Mouse (Mus musculus) cortical plate, adult 2 months (tissue): ENCODE measurements around the gene Inpp5b. TPM values are rescaled to one million over a fixed set of nuclear protein-coding genes. Genes with fewer than 3 reads are reported as not detected.
"Not testable (repeated sequence)": the region's sequence is repeated elsewhere in the genome, so short reads cannot be mapped to it uniquely, and the experiment has no call there.

ENCODE experiments used
- H3K27ac ChIP-seq: fragments of 200-500 bp; 2 replicates; pipeline ENCODE4 v1.5.1; 2012; ENCODE audit warnings: low read length, control low read depth, inconsistent platforms; ENCODE audit not compliant: insufficient read depth
- H3K4me1 ChIP-seq: fragments of 200-500 bp; 2 replicates; pipeline ENCODE4 v1.6.1; 2011; ENCODE audit warnings: low read length; ENCODE audit not compliant: control insufficient read depth, insufficient read depth
- H3K4me3 ChIP-seq: fragments of 200-500 bp; 2 replicates; pipeline ENCODE4 v1.5.1; 2011; ENCODE audit warnings: mild to moderate bottlenecking, low read length, control low read depth; ENCODE audit not compliant: insufficient read depth
- CTCF ChIP-seq: fragments of 200-500 bp; IDR thresholded peaks from 2 replicates; pipeline ENCODE4 v1.5.1; 2011; ENCODE audit warnings: mild to moderate bottlenecking, control low read depth, low read length; ENCODE audit not compliant: insufficient read depth; ENCODE audit errors: extremely low read depth
- POLR2A ChIP-seq: fragments of 200-500 bp; IDR thresholded peaks from 2 replicates; pipeline ENCODE4 v1.6.1; 2011; ENCODE audit warnings: mild to moderate bottlenecking, low read length, control low read depth; ENCODE audit not compliant: insufficient read depth; ENCODE audit errors: extremely low read depth
- polyA plus RNA-seq: library from polyadenylated mRNA; depleted of rRNA; stranded (reverse); fragments of >200 nt; gene quantifications from 2 replicates; pipeline ENCODE4 v1.2.3, GENCODE M21; 2012

Inpp5b gene
- polyA plus RNA-seq, 1 experiment = 73.6 TPM

DNA sequence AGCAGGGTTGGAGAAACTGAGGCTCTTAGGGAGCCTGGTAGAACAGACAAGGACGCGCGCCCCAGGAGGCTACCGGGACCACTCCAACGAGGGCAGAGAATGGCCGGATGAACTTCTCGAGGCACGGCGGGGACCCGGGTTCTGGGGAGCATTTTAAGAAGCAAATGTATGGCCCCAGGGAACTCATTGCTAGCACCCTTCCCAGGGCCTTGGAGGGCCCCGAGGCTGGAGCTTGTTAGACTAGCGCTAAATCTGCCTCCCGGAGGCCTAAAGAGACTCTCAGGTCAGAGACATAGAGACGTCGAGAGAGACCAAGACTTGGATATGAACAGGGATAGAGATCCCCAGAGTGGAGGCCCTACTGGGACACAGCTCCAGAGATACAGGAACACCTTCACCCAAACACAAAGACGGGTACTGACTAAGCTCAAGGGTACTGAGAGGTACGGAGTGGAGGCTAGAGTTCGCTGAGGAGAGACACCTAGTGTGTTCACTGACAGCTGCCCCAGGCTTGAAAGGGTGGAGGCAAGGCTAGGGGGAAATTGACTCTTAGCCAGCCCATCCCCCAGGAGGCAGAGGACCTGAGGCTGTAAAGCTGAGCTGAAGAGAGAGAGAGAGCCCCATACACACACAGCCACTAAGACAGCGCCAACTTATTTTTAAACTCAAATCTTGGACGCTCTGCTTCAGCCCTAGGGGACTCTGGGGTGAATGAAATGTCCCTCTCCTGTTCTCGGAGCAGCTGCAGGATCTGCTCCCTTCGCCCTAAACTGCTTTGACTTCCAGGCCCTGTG is 40.4 kb upstream of the Inpp5b start:
- Histone ChIP-seq H3K27ac (no peak overlapping the region), H3K4me3 (peak overlapping the region; percentile 2), H3K4me1 (no peaks in the 10 kb centered on the region)
- TF ChIP-seq CTCF (no peak), POLR2A (no peak)

DNA sequence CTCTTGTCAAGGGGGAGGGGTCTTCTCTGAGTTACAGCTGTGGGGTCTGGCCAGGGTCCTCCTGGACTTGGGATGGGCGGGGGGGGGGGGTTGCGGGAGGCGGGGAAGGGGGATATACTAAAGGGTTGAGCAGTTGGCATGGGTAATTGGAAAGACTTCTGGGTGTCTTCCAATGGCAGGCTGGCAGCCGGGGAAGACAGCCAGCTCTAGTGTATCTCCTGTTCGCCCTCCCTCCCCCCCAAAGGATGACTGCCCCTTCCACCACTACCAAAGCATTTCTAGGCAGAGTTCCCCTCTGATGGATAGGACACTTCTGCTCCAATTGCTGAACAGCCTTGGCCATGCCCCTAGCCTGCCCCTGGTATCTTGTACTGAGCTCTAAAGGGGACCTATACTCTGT is 39.7 kb upstream of the Inpp5b start:
- Histone ChIP-seq H3K27ac (no peak overlapping the region), H3K4me1 (no peaks in the 10 kb centered on the region), H3K4me3 (no peak overlapping the region)
- no peak for TF ChIP-seq CTCF
- TF ChIP-seq POLR2A = no peak

DNA sequence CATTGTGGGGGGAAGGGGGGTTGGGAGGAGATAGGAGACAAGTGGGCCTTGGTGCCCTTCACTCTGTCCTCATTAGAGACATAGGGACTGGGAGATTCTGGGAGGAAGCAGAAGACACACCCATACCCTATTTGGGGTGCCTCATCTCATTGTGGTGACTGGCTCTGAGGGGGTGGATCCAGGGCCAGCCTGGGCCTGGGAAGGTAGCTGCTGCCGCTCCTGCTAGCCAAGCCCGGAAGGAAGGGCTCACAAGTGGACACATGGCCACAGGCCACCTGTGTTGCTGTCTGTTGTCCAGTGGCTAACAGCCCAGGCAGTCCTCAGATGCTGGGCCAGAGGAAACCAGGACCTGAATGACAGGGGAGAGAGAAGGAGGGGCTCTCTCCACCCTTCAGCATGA is 38.2 kb upstream of the Inpp5b start:
- Histone ChIP-seq H3K4me1 (no peaks in the 10 kb centered on the region), H3K4me3 (no peak overlapping the region), H3K27ac (peak overlapping the region; percentile 86; the same call in 1 of the 2 replicates)
- TF ChIP-seq CTCF (no peak), POLR2A (no peak)

DNA sequence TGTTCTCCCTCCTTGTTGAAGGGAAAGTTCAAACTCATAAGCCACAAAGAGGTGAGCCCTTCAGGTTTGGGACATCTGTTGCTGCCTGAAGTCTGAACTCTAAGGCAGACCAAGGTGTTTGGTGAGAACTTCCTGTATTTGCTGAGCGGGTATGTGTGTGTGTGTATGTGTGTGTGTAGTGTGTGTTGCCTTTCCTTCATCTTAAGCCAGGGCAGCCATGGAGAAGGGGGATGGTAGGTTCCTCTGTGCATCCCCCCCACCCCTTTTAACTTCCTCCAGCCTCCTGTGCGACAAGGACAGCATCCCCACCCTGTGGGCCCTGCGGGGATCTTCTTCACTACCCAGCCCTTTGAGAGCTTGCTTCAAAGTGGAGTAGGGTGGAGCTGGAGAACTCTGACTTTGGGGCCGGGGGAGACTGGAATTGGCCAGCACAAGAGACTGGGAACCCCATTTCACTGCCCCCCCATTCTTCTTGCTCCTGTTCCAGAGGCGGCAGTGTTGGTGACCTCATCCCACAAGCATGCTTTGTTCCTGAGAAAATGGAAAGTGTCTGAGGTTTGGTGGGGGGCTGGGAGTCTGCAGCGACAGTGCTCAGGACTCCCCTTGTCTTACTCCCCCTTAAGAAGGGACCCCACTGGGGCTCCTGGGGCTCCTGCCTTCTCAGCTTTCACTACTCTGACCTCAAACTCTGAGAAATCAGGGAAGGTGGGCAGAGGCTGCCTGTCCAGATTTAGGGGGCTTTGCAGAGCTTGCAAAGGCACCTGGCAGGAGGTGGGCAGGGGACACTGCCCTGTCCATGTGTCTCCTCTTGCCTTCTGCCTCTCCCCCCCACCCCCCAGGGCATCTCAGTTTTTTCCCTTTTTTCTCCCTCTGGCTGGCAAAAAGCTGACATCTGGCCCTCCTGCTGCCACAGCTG is 37.5 kb upstream of the Inpp5b start:
- no peak overlapping the region for H3K4me3 ChIP-seq
- no peak for TF ChIP-seq POLR2A
- no peak for TF ChIP-seq CTCF
- no peaks in the 10 kb centered on the region for H3K4me1 ChIP-seq
- H3K27ac ChIP-seq = peak overlapping the region; percentile 86; the same call in 1 of the 2 replicates

DNA sequence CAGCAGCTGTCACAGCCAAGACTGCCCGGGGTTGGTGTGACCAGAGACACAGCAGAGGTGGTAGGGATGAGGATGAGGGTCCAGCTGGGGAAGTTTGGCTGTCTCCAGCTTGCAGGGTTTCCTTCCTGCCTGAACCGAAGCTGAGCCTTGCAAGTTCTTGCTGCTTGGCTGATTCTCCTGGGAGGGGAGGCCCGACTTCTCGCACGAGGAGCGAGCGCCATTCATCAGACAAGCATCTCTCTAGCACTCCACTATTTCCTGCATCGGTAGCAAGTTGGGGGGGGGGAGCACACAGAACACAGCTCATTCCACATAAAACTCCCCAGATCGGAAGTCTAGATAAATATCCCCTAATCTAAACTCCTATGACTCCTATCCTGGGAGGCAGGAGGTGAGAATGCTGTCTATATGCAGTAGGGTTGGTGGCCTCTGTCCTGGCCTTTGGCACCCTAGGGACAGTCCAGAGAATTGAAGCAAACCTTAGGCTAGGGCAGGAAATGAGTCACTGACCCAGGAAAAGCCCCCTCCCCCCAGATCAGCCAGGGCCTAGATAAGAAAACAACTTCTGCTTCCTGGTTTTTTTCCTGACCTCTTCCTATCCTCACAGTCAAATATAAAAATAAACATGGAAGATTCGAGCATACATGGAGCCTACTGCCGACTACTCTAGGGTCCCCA is 36.7 kb upstream of the Inpp5b start:
- TF ChIP-seq POLR2A = no peak
- no peak for TF ChIP-seq CTCF
- no peak overlapping the region for H3K4me3 ChIP-seq
- H3K4me1 ChIP-seq = no peaks in the 10 kb centered on the region
- H3K27ac ChIP-seq = 0 out of 2 replicates have a peak overlapping the region, but pooled peaks have one; percentile 17

DNA sequence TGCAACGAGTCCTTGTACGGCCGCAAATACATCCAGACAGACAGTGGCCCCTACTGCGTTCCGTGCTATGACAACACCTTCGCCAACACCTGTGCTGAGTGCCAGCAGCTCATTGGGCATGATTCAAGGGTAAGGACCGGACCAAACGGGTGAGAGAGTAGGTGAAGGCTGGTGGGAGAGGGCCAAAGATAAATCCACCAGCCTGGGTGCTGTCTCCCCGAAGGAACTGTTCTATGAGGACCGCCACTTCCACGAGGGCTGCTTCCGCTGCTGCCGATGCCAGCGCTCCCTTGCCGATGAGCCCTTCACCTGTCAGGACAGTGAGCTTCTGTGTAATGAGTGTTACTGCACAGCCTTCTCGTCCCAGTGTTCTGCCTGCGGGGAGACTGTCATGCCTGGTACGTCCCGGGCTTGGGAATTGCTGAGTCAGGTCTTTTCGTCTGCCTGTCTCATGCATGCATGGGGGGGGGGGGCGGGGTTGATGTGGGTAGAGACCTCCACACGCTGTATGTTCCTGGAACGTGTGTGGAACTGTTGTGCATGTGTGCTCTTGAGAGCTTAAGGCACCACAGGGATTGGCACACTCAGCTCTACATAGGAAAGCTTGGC is 35.9 kb upstream of the Inpp5b start:
- no peak overlapping the region for H3K27ac ChIP-seq
- no peak overlapping the region for H3K4me3 ChIP-seq
- no peaks in the 10 kb centered on the region for H3K4me1 ChIP-seq
- TF ChIP-seq POLR2A (no peak), CTCF (no peak)

DNA sequence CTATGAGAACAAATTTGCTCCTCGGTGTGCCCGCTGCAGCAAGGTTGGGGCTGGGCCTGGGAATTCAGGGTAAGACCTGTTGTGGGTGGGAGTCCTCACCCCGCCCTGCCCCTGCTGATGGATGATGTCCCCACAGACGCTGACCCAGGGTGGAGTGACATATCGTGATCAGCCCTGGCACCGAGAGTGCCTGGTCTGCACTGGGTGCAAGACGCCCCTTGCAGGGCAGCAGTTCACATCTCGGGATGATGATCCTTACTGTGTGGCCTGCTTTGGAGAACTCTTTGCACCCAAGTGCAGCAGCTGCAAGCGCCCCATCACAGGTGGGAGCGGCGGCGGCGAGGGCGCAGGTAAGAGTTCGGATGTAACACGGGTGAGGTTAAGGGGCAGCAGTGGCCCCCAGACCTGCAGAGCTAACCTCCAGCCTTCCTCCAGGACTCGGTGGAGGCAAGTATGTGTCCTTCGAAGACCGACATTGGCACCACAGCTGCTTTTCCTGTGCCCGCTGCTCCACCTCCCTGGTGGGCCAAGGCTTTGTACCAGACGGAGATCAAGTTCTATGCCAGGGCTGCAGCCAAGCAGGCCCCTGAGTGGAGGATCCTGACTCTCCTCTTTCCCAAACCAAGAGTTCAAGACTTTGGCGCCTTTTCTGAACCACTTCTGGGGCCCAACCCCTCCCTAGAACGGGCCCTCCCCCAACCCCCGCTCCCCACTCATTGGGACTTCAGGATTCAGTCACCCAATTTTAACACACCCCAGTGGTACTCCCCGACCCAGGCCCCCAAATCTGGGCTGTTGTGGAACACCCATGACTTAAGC is 34.1 kb upstream of the Inpp5b start:
- H3K27ac ChIP-seq, H3K4me3 ChIP-seq, H3K4me1 ChIP-seq: not testable (repeated sequence)

DNA sequence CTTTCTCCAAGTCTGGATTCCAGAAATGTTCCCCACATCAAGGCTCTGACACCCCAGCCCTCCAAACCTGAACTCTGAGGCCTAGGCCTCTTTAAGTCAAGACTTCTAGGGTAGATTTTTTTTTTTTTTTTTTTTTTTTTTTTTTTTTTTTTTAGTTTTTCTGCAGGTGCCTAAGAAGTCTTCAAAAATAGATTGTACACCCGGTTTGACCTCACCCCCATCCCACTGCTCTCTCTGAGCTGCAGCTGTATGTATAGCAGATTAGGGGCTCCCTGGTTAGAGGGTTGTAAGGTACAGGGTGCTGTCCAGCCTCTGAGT is 33.5 kb upstream of the Inpp5b start:
- H3K27ac ChIP-seq, H3K4me1 ChIP-seq: not testable (repeated sequence)
- peak overlapping the region; percentile 19; the same call in 1 of the 2 replicates for H3K4me3 ChIP-seq
